Mouse (Mus musculus) limb, embryonic 14.5 days (tissue): ENCODE measurements at regions not wholly inside any gene's neighbourhood (a gene's known extent, or its start where the extent isn't known, plus 50 kb on each side); places are given as distances from the start of the nearest gene placed in this dataset.

ENCODE experiments used
- ATAC-seq: fragments of 200-750 bp; cut with Nextera tagmentation; 2 replicates; pipeline ENCODE4 v1.8.0; 2017; ENCODE audit warnings: low read depth, moderate number of reproducible peaks, moderate TSS enrichment; ENCODE audit not compliant: low FRiP score
- DNase-seq: peaks from one replicate; pipeline ENCODE4 v3.0.0-alpha.2; 2015; ENCODE audit warnings: low spot score
- H3K27ac ChIP-seq: fragments of 300-500 bp; sonication (generic); replicated peaks from 2 replicates; pipeline ENCODE4 v1.5.1; 2014; ENCODE audit warnings: low read depth, mild to moderate bottlenecking, low read length, moderate library complexity, mixed read lengths
- H3K27me3 ChIP-seq: fragments of 300-500 bp; sonication (generic); 2 replicates; pipeline ENCODE4 v1.6.1; 2014; ENCODE audit warnings: low read length, mixed read lengths; ENCODE audit not compliant: control insufficient read depth, insufficient read depth
- H3K36me3 ChIP-seq: fragments of 300-500 bp; sonication (generic); 2 replicates; pipeline ENCODE4 v1.6.1; 2014; ENCODE audit warnings: mild to moderate bottlenecking, low read length, moderate library complexity, mixed read lengths; ENCODE audit not compliant: control insufficient read depth, insufficient read depth
- H3K4me1 ChIP-seq: fragments of 300-500 bp; sonication (generic); 2 replicates; pipeline ENCODE4 v1.6.1; 2014; ENCODE audit warnings: antibody characterized with exemption, low read length, mixed read lengths; ENCODE audit not compliant: control insufficient read depth, insufficient read depth
- H3K4me2 ChIP-seq: fragments of 300-500 bp; sonication (generic); replicated peaks from 2 replicates; pipeline ENCODE4 v1.6.1; 2014; ENCODE audit warnings: low read depth, mild to moderate bottlenecking, low read length, moderate library complexity; ENCODE audit not compliant: severe bottlenecking
- H3K4me3 ChIP-seq: fragments of 300-500 bp; sonication (generic); replicated peaks from 2 replicates; pipeline ENCODE4 v1.5.1; 2014; ENCODE audit warnings: low read length
- H3K9ac ChIP-seq: fragments of 300-500 bp; sonication (generic); 2 replicates; pipeline ENCODE4 v1.6.1; 2014; ENCODE audit warnings: mild to moderate bottlenecking, low read depth, low read length, moderate library complexity; ENCODE audit not compliant: severe bottlenecking
- H3K9me3 ChIP-seq: fragments of 300-500 bp; sonication (generic); 2 replicates; pipeline ENCODE4 v1.6.1; 2016; ENCODE audit warnings: low read length; ENCODE audit not compliant: control insufficient read depth
- POLR2A ChIP-seq: fragments of 200-500 bp; IDR thresholded peaks from 2 replicates; pipeline ENCODE4 v1.8.0; 2012; ENCODE audit warnings: inconsistent platforms, mild to moderate bottlenecking, moderate library complexity, borderline replicate concordance; ENCODE audit not compliant: insufficient read depth, insufficient read length; ENCODE audit errors: extremely low read depth
- WGBS: fragments of 180-500 bp; shearing (Covaris S2); extraction: QIAGEN DNeasy Blood & Tissue Kit; methylation state at CpG from one replicate; pipeline ENCODE4 v1.1.7; 2014; 5-methylcytosine and 5-hydroxymethylcytosine counted together

GRCm38 (mm10) chr1:73541371-73541770, 525.7 kb upstream of the Tnp1 start:
- 25% methylated on average over 5 of the region's 5 CpGs for WGBS
- Histone ChIP-seq H3K27ac (no peak overlapping the region), H3K9me3 (no peaks in the 10 kb centered on the region), H3K9ac (no peak overlapping the region), H3K27me3 (no peaks in the 10 kb centered on the region), H3K4me2 (no peak overlapping the region), H3K36me3 (no peaks in the 10 kb centered on the region), H3K4me3 (no peak overlapping the region), H3K4me1 (peaks cover 13% of the 10 kb centered on the region)
- no peak for TF ChIP-seq POLR2A
- DNase-seq (no peak), ATAC-seq (no peak)

- no peak for DNase-seq
- WGBS: 34% methylated on average over 2 of the region's 2 CpGs
- H3K9me3 ChIP-seq: no peaks in the 10 kb centered on the region
- ATAC-seq: peak; percentile 76
- no peaks in the 10 kb centered on the region for H3K36me3 ChIP-seq
- H3K9ac ChIP-seq: no peak overlapping the region
- no peak overlapping the region for H3K4me2 ChIP-seq
- no peak overlapping the region for H3K4me3 ChIP-seq
- peaks cover 13% of the 10 kb centered on the region for H3K4me1 ChIP-seq
- TF ChIP-seq POLR2A: no peak
- H3K27ac ChIP-seq: no peak overlapping the region
- H3K27me3 ChIP-seq: no peaks in the 10 kb centered on the region
These were observed 522.7 kb upstream of the Tnp1 start for GRCm38 (mm10) chr1:73538420-73538871.

GRCm38 (mm10) chr1:73535726-73536265, 520.1 kb upstream of the Tnp1 start:
- Histone ChIP-seq H3K4me2 (no peak overlapping the region), H3K4me1 (peaks cover 8% of the 10 kb centered on the region; the same call in 1 of the 2 replicates), H3K9ac (no peak overlapping the region), H3K27me3 (no peaks in the 10 kb centered on the region), H3K36me3 (no peaks in the 10 kb centered on the region), H3K27ac (no peak overlapping the region), H3K4me3 (no peak overlapping the region), H3K9me3 (no peaks in the 10 kb centered on the region)
- ATAC-seq (no peak), DNase-seq (no peak)
- TF ChIP-seq POLR2A: no peak
- 84% methylated on average over 4 of the region's 4 CpGs for WGBS

GRCm38 (mm10) chr1:73533526-73533925, 517.8 kb upstream of the Tnp1 start:
- no peaks in the 10 kb centered on the region for H3K27me3 ChIP-seq
- H3K4me1 ChIP-seq: peaks cover 5% of the 10 kb centered on the region; the same call in 1 of the 2 replicates
- no peak overlapping the region for H3K27ac ChIP-seq
- H3K4me2 ChIP-seq: no peak overlapping the region
- H3K9me3 ChIP-seq: no peaks in the 10 kb centered on the region
- H3K36me3 ChIP-seq: no peaks in the 10 kb centered on the region
- TF ChIP-seq POLR2A: no peak
- WGBS: 92% methylated on average over 3 of the region's 3 CpGs
- H3K4me3 ChIP-seq: no peak overlapping the region
- DNase-seq (no peak), ATAC-seq (no peak)
- no peak overlapping the region for H3K9ac ChIP-seq

GRCm38 (mm10) chr1:73532316-73532715, 516.6 kb upstream of the Tnp1 start:
- ATAC-seq: no peak
- TF ChIP-seq POLR2A: no peak
- Histone ChIP-seq H3K36me3 (no peaks in the 10 kb centered on the region), H3K9ac (no peak overlapping the region), H3K27me3 (no peaks in the 10 kb centered on the region), H3K9me3 (no peaks in the 10 kb centered on the region), H3K4me2 (no peak overlapping the region), H3K4me3 (no peak overlapping the region), H3K27ac (no peak overlapping the region), H3K4me1 (no peaks in the 10 kb centered on the region)
- WGBS: 88% methylated on average over 4 of the region's 4 CpGs
- no peak for DNase-seq

- no peak for ATAC-seq
- H3K9ac ChIP-seq: no peak overlapping the region
These were observed 516.1 kb upstream of the Tnp1 start for GRCm38 (mm10) chr1:73531831-73532230.

More at GRCm38 (mm10) chr1:73531831-73532230, 516.1 kb upstream of the Tnp1 start:
- DNase-seq: no peak
- WGBS: 68% methylated on average over 3 of the region's 3 CpGs
- no peaks in the 10 kb centered on the region for H3K36me3 ChIP-seq
- H3K4me3 ChIP-seq: no peak overlapping the region
- no peaks in the 10 kb centered on the region for H3K27me3 ChIP-seq
- no peaks in the 10 kb centered on the region for H3K4me1 ChIP-seq
- H3K9me3 ChIP-seq: no peaks in the 10 kb centered on the region
- H3K4me2 ChIP-seq: no peak overlapping the region
- TF ChIP-seq POLR2A: no peak
- H3K27ac ChIP-seq: no peak overlapping the region
